Mouse (Mus musculus): ENCODE measurements around the gene Drp2. TPM values are rescaled to one million over a fixed set of nuclear protein-coding genes. Genes with fewer than 3 reads are reported as not detected.
A peak's percentile ranks its signal among the peaks of the same experiment; 100 is the strongest.

Gene Drp2
- polyA plus RNA-seq, 1 experiment from 2014 or later = 22.4 TPM

GRCm38 (mm10) chrX:134404584-134404955 is 219 bp downstream of the Drp2 start:
- H3K9ac ChIP-seq (ENCODE audit: low read depth, low read length) = peak overlapping the region; percentile 66
- no peaks in the 10 kb centered on the region for H3K9me3 ChIP-seq (replicated peaks; ENCODE audit: control insufficient read depth, low read length, poor library complexity, severe bottlenecking)
- 23% methylated on average over 12 of the region's 14 CpGs for WGBS
- peak overlapping the region; percentile 83 for H3K27ac ChIP-seq (ENCODE audit: low read length)
- no peaks in the 10 kb centered on the region for H3K36me3 ChIP-seq (ENCODE audit: control insufficient read depth, insufficient read depth, low read length)
- H3K4me3 ChIP-seq (ENCODE audit: low read depth, low read length) = peak overlapping the region; percentile 43
- H3K4me1 ChIP-seq (ENCODE audit: control insufficient read depth, insufficient read depth, low read length) = peaks cover 6% of the 10 kb centered on the region; the same call in 1 of the 2 replicates
- no peaks in the 10 kb centered on the region for H3K27me3 ChIP-seq (ENCODE audit: control insufficient read depth, insufficient read depth, low read depth, low read length)
- ATAC-seq = peak; percentile 84
- H3K4me2 ChIP-seq (ENCODE audit: low read length) = peak overlapping the region; percentile 65

GRCm38 (mm10) chrX:134409354-134409900 is 5.1 kb downstream of the Drp2 start:
- Histone ChIP-seq H3K4me2 (ENCODE audit: low read length) (no peak overlapping the region), H3K36me3 (ENCODE audit: control insufficient read depth, insufficient read depth, low read length) (no peaks in the 10 kb centered on the region), H3K27me3 (ENCODE audit: control insufficient read depth, insufficient read depth, low read depth, low read length) (no peaks in the 10 kb centered on the region), H3K4me1 (ENCODE audit: control insufficient read depth, insufficient read depth, low read length) (peaks cover 6% of the 10 kb centered on the region; the same call in 1 of the 2 replicates), H3K9ac (ENCODE audit: low read depth, low read length) (no peak overlapping the region), H3K9me3 (replicated peaks; ENCODE audit: control insufficient read depth, low read length, poor library complexity, severe bottlenecking) (no peaks in the 10 kb centered on the region), H3K4me3 (ENCODE audit: low read depth, low read length) (no peak overlapping the region), H3K27ac (ENCODE audit: low read length) (no peak overlapping the region)
- ATAC-seq = no peak
- WGBS = 67% methylated on average over 6 of the region's 6 CpGs

- 88% methylated on average over 1 of the region's 1 CpGs for WGBS
- H3K9ac ChIP-seq (ENCODE audit: low read depth, low read length) = no peak overlapping the region
- H3K4me1 ChIP-seq (ENCODE audit: control insufficient read depth, insufficient read depth, low read length) = peaks cover under 1% of the 10 kb centered on the region; the same call in 1 of the 2 replicates
- no peaks in the 10 kb centered on the region for H3K27me3 ChIP-seq (ENCODE audit: control insufficient read depth, insufficient read depth, low read depth, low read length)
- H3K27ac ChIP-seq (ENCODE audit: low read length) = no peak overlapping the region
- H3K4me3 ChIP-seq (ENCODE audit: low read depth, low read length) = no peak overlapping the region
- H3K4me2 ChIP-seq (ENCODE audit: low read length) = no peak overlapping the region
- ATAC-seq = no peak
- no peaks in the 10 kb centered on the region for H3K9me3 ChIP-seq (replicated peaks; ENCODE audit: control insufficient read depth, low read length, poor library complexity, severe bottlenecking)
- no peaks in the 10 kb centered on the region for H3K36me3 ChIP-seq (ENCODE audit: control insufficient read depth, insufficient read depth, low read length)
Observed at GRCm38 (mm10) chrX:134412096-134412495, 7.7 kb downstream of the Drp2 start.

- Histone ChIP-seq H3K4me1 (ENCODE audit: control insufficient read depth, insufficient read depth, low read length) (no peaks in the 10 kb centered on the region), H3K9ac (ENCODE audit: low read depth, low read length) (no peak overlapping the region), H3K4me3 (ENCODE audit: low read depth, low read length) (no peak overlapping the region), H3K27me3 (ENCODE audit: control insufficient read depth, insufficient read depth, low read depth, low read length) (no peaks in the 10 kb centered on the region), H3K4me2 (ENCODE audit: low read length) (no peak overlapping the region), H3K27ac (ENCODE audit: low read length) (no peak overlapping the region), H3K36me3 (ENCODE audit: control insufficient read depth, insufficient read depth, low read length) (no peaks in the 10 kb centered on the region), H3K9me3 (replicated peaks; ENCODE audit: control insufficient read depth, low read length, poor library complexity, severe bottlenecking) (no peaks in the 10 kb centered on the region)
- WGBS = 88% methylated on average over 5 of the region's 5 CpGs
- ATAC-seq = no peak
Observed at GRCm38 (mm10) chrX:134420097-134420496, 15.7 kb downstream of the Drp2 start.

GRCm38 (mm10) chrX:134424263-134424662 is 19.9 kb downstream of the Drp2 start:
- H3K27ac ChIP-seq (ENCODE audit: low read length) = no peak overlapping the region
- no peak overlapping the region for H3K4me2 ChIP-seq (ENCODE audit: low read length)
- no peak for ATAC-seq
- no peaks in the 10 kb centered on the region for H3K4me1 ChIP-seq (ENCODE audit: control insufficient read depth, insufficient read depth, low read length)
- WGBS = 100% methylated on average over 4 of the region's 5 CpGs
- no peaks in the 10 kb centered on the region for H3K9me3 ChIP-seq (replicated peaks; ENCODE audit: control insufficient read depth, low read length, poor library complexity, severe bottlenecking)
- no peaks in the 10 kb centered on the region for H3K36me3 ChIP-seq (ENCODE audit: control insufficient read depth, insufficient read depth, low read length)
- no peak overlapping the region for H3K4me3 ChIP-seq (ENCODE audit: low read depth, low read length)
- no peak overlapping the region for H3K9ac ChIP-seq (ENCODE audit: low read depth, low read length)
- no peaks in the 10 kb centered on the region for H3K27me3 ChIP-seq (ENCODE audit: control insufficient read depth, insufficient read depth, low read depth, low read length)

- no peak for ATAC-seq
- Histone ChIP-seq H3K4me2 (ENCODE audit: low read length) (no peak overlapping the region), H3K36me3 (ENCODE audit: control insufficient read depth, insufficient read depth, low read length) (0 out of 2 replicates have a peak, but pooled peaks cover 2% of the 10 kb centered on the region), H3K4me3 (ENCODE audit: low read depth, low read length) (no peak overlapping the region), H3K27ac (ENCODE audit: low read length) (no peak overlapping the region), H3K27me3 (ENCODE audit: control insufficient read depth, insufficient read depth, low read depth, low read length) (no peaks in the 10 kb centered on the region), H3K4me1 (ENCODE audit: control insufficient read depth, insufficient read depth, low read length) (no peaks in the 10 kb centered on the region), H3K9me3 (replicated peaks; ENCODE audit: control insufficient read depth, low read length, poor library complexity, severe bottlenecking) (no peaks in the 10 kb centered on the region), H3K9ac (ENCODE audit: low read depth, low read length) (no peak overlapping the region)
- WGBS = 78% methylated on average over 10 of the region's 10 CpGs
Observed at GRCm38 (mm10) chrX:134425798-134426197, 21.4 kb downstream of the Drp2 start.

- no peak overlapping the region for H3K27ac ChIP-seq (ENCODE audit: low read length)
- H3K27me3 ChIP-seq (ENCODE audit: control insufficient read depth, insufficient read depth, low read depth, low read length) = no peaks in the 10 kb centered on the region
- peak; percentile 56 for ATAC-seq
- no peaks in the 10 kb centered on the region for H3K9me3 ChIP-seq (replicated peaks; ENCODE audit: control insufficient read depth, low read length, poor library complexity, severe bottlenecking)
- 0 out of 2 replicates have a peak, but pooled peaks cover 2% of the 10 kb centered on the region for H3K36me3 ChIP-seq (ENCODE audit: control insufficient read depth, insufficient read depth, low read length)
- H3K4me3 ChIP-seq (ENCODE audit: low read depth, low read length) = no peak overlapping the region
- H3K4me2 ChIP-seq (ENCODE audit: low read length) = no peak overlapping the region
- H3K9ac ChIP-seq (ENCODE audit: low read depth, low read length) = no peak overlapping the region
- WGBS = 45% methylated on average over 6 of the region's 6 CpGs
- H3K4me1 ChIP-seq (ENCODE audit: control insufficient read depth, insufficient read depth, low read length) = no peaks in the 10 kb centered on the region
Observed at GRCm38 (mm10) chrX:134426819-134427218, 22.5 kb downstream of the Drp2 start.

GRCm38 (mm10) chrX:134427307-134427706 is 23.0 kb downstream of the Drp2 start:
- Histone ChIP-seq H3K36me3 (ENCODE audit: control insufficient read depth, insufficient read depth, low read length) (0 out of 2 replicates have a peak, but pooled peaks cover 2% of the 10 kb centered on the region), H3K9ac (ENCODE audit: low read depth, low read length) (no peak overlapping the region), H3K27me3 (ENCODE audit: control insufficient read depth, insufficient read depth, low read depth, low read length) (no peaks in the 10 kb centered on the region), H3K27ac (ENCODE audit: low read length) (no peak overlapping the region), H3K4me2 (ENCODE audit: low read length) (no peak overlapping the region), H3K9me3 (replicated peaks; ENCODE audit: control insufficient read depth, low read length, poor library complexity, severe bottlenecking) (no peaks in the 10 kb centered on the region), H3K4me1 (ENCODE audit: control insufficient read depth, insufficient read depth, low read length) (no peaks in the 10 kb centered on the region), H3K4me3 (ENCODE audit: low read depth, low read length) (no peak overlapping the region)
- no peak for ATAC-seq
- WGBS = 66% methylated on average over 3 of the region's 3 CpGs

GRCm38 (mm10) chrX:134474988-134475710 is 70.8 kb downstream of the Drp2 start:
- peak; percentile 28; the same call in 1 of the 2 replicates for ATAC-seq
- WGBS = 79% methylated on average over 43 of the region's 67 CpGs
- H3K4me3 ChIP-seq (ENCODE audit: low read depth, low read length) = no peak overlapping the region

More at GRCm38 (mm10) chrX:134474988-134475710, 70.8 kb downstream of the Drp2 start:
- Histone ChIP-seq H3K36me3 (ENCODE audit: control insufficient read depth, insufficient read depth, low read length) (no peaks in the 10 kb centered on the region), H3K4me1 (ENCODE audit: control insufficient read depth, insufficient read depth, low read length) (no peaks in the 10 kb centered on the region), H3K9me3 (replicated peaks; ENCODE audit: control insufficient read depth, low read length, poor library complexity, severe bottlenecking) (peaks cover 9% of the 10 kb centered on the region; the same call in 1 of the 2 replicates), H3K4me2 (ENCODE audit: low read length) (peak overlapping the region; percentile 12; the same call in 1 of the 2 replicates), H3K9ac (ENCODE audit: low read depth, low read length) (no peak overlapping the region), H3K27ac (ENCODE audit: low read length) (no peak overlapping the region), H3K27me3 (ENCODE audit: control insufficient read depth, insufficient read depth, low read depth, low read length) (no peaks in the 10 kb centered on the region)
